Mouse (Mus musculus): ENCODE results near the gene 4933436I01Rik. TPM values are rescaled to one million over a fixed set of nuclear protein-coding genes. Genes with fewer than 3 reads are reported as not detected.

4933436I01Rik gene
- total RNA-seq (2021): not detected

- no peak for DNase-seq (ENCODE audit: low spot score)
- intact Hi-C loops (cut with DNase I): no loop called here
Measured at GRCm38 (mm10) chrX:67921350-67921749, at the start of gene 4933436I01Rik. Gene 4933436I01Rik (minus strand): TSS chrX:67921450.

- intact Hi-C loops (cut with DNase I): no loop called here
- DNase-seq (ENCODE audit: low spot score): no peak
Measured at GRCm38 (mm10) chrX:67924769-67925470, 3.7 kb upstream of the 4933436I01Rik start.

GRCm38 (mm10) chrX:67883406-67883805 lies 37.8 kb downstream of the 4933436I01Rik start:
- intact Hi-C loops (cut with DNase I): no loop called here
- DNase-seq (ENCODE audit: low spot score): no peak

Other genes with a start within 250 kb of the 4933436I01Rik start
- not detected for gene Gm1140, start 227.9 kb downstream of the 4933436I01Rik start, total RNA-seq (2021)
- not detected for gene Gm14692, start 225.8 kb downstream of the 4933436I01Rik start, total RNA-seq (2021)

Data from heart, postnatal 25 days (tissue).